In the genomic region with DNA sequence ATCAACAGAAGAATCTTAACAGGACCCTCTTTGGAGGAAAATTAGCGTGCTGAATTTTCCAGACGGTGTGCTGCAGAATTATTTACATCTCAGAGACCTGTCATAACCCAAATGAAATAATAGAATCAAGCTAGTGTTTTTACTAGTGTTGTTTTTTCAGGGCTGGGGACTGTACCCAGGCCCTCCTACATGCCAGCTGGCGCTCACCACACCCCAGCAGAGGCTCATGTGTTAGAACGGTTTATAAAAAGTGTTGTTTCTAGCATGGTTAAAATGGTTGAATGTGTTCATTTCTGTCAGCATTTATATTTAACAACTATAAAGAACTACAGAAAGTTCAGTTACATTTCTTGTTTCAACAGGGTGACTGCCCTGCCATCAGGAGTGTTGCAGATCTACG, we compare ENCODE assay signal across 24 mouse cellular contexts. TPM values are rescaled to one million over a fixed set of nuclear protein-coding genes. Genes with fewer than 3 reads are reported as not detected.
DNase-seq lines count a peak whose midpoint lies in the region; ATAC-seq and TF ChIP-seq lines count a peak whose summit lies in the region.
"Had no signal": no experiment of that assay in that cellular context is flagged by ENCODE, and none has a peak within 500 bp of the region (broad histone marks: within the 10 kb centered on the region; RNA-seq: fewer than 3 reads in every experiment).

No protein-coding gene starts in this region.

- peaks cover 2% of the 10 kb centered on the region; the same call in 1 of the 2 replicates for H3K4me1 ChIP-seq in heart, embryonic 10.5 days
- no peaks in the 10 kb centered on the region for H3K4me1 ChIP-seq in lung, postnatal 0 days (ENCODE audit: insufficient read depth, low read depth, low read length)
- H3K4me1 ChIP-seq: embryonic facial prominence, embryonic 10.5 days; forebrain, embryonic 13.5 days; intestine, embryonic 15.5 days; neural tube, embryonic 15.5 days had no signal

- peak; percentile 42 for DNase-seq in heart, adult 11 months
- no peak for DNase-seq in heart, embryonic 10.5 days (ENCODE audit: low spot score)
- DNase-seq in frontal cortex, postnatal 36 days (ENCODE audit: low spot score in 2 of 2): peak; percentile 68 to 83
- DNase-seq in left cerebral cortex, adult 2 months (ENCODE audit: extremely low spot score in 1 of 2, low spot score in 2 of 2): peak; percentile 50 to 66
- peak; percentile 71 to 85 for DNase-seq in right cerebral cortex, postnatal 36 days (ENCODE audit: low spot score in 2 of 2)
- DNase-seq in lung, postnatal 0 days (ENCODE audit: low spot score): no peak
- DNase-seq in lung, postnatal 4 days: no peak
- DNase-seq: adrenal gland, adult 2 months; cerebellum, adult 18-20 months; gastrocnemius, postnatal 14 days; liver; lung, adult 2 months; midbrain, embryonic 14.5 days; thymus, postnatal 14 days had no signal

- no peak for TF ChIP-seq EP300 in lung, postnatal 0 days (IDR thresholded peaks at IDR 0.05)

- H3K27ac ChIP-seq in heart, embryonic 10.5 days: no peak overlapping the region
- H3K27ac ChIP-seq in left cerebral cortex, adult 2 months: no peak overlapping the region
- no peak overlapping the region for H3K27ac ChIP-seq in lung, postnatal 0 days (ENCODE audit: low read length)
- H3K27ac ChIP-seq: embryonic facial prominence, embryonic 10.5 days; forebrain, embryonic 13.5 days; hindbrain, embryonic 14.5 days; intestine, embryonic 15.5 days; neural tube, embryonic 15.5 days had no signal

- peaks cover 88% of the 10 kb centered on the region for H3K36me3 ChIP-seq in heart, embryonic 10.5 days
- no peaks in the 10 kb centered on the region for H3K36me3 ChIP-seq in lung, postnatal 0 days (ENCODE audit: insufficient read depth, low read length)
- H3K36me3 ChIP-seq: intestine, embryonic 15.5 days; neural tube, embryonic 15.5 days had no signal

- intact Hi-C loops in left cerebral cortex, adult 2 months (cut with DNase I): no loop called here

- no peaks in the 10 kb centered on the region for H3K9me3 ChIP-seq in heart, embryonic 10.5 days
- no peaks in the 10 kb centered on the region for H3K9me3 ChIP-seq in lung, postnatal 0 days (ENCODE audit: low read length)
- H3K9me3 ChIP-seq: intestine, embryonic 15.5 days; neural tube, embryonic 15.5 days had no signal

- ATAC-seq in lung, postnatal 0 days: no peak
- ATAC-seq in CD4-positive, CD25-positive, alpha-beta regulatory T cell, adult 4 months: no peak
- ATAC-seq: forebrain, embryonic 13.5 days; intestine, embryonic 15.5 days had no signal

- no peak for TF ChIP-seq CTCF in left cerebral cortex, adult 2 months (IDR thresholded peaks at IDR 0.05)
- TF ChIP-seq CTCF in lung, postnatal 0 days (IDR thresholded peaks at IDR 0.05): no peak

- H3K4me3 ChIP-seq in heart, embryonic 10.5 days: no peak overlapping the region
- H3K4me3 ChIP-seq in left cerebral cortex, adult 2 months: no peak overlapping the region
- H3K4me3 ChIP-seq in lung, postnatal 0 days (ENCODE audit: low read depth, low read length): no peak overlapping the region
- H3K4me3 ChIP-seq: embryonic facial prominence, embryonic 10.5 days; forebrain, embryonic 13.5 days; heart, embryonic 12.5 days; intestine, embryonic 15.5 days; myocyte; neural tube, embryonic 15.5 days had no signal

- WGBS in heart, embryonic 10.5 days: 92% methylated on average over 5 of the region's 5 CpGs
- WGBS in lung, postnatal 0 days: 84% methylated on average over 5 of the region's 5 CpGs

- H3K4me2 ChIP-seq in lung, postnatal 0 days (replicated peaks; ENCODE audit: low read depth, low read length): no peak overlapping the region
- H3K4me2 ChIP-seq: forebrain, embryonic 13.5 days; heart, embryonic 12.5 days; hindbrain, embryonic 14.5 days; intestine, embryonic 15.5 days; neural tube, embryonic 15.5 days had no signal

- H3K9ac ChIP-seq in lung, postnatal 0 days (replicated peaks; ENCODE audit: low read depth): no peak overlapping the region
- H3K9ac ChIP-seq: forebrain, embryonic 13.5 days; heart, embryonic 12.5 days; hindbrain, embryonic 14.5 days; intestine, embryonic 15.5 days; neural tube, embryonic 15.5 days had no signal

- no peaks in the 10 kb centered on the region for H3K27me3 ChIP-seq in heart, embryonic 10.5 days (ENCODE audit: insufficient read depth, poor library complexity, severe bottlenecking)
- H3K27me3 ChIP-seq in lung, postnatal 0 days (replicated peaks; ENCODE audit: insufficient read depth, low read length): no peaks in the 10 kb centered on the region
- H3K27me3 ChIP-seq: CH12.LX; forebrain, embryonic 13.5 days; heart, embryonic 12.5 days; intestine, embryonic 15.5 days; neural tube, embryonic 15.5 days had no signal

RNA-seq across cellular contexts. Expression of gene Prtg, which starts 37.8 kb away (rescaled TPM):
- 7.6 and 11.1 TPM in 2 replicates for polyA plus RNA-seq in heart, embryonic 10.5 days (2016; fragmentation: Nextera tagmentation; extraction: Ambion mirVana)
- total RNA-seq in left cerebral cortex, adult 2 months (2021): 1 to 10 TPM; 1.5 to 1.8 TPM
- polyA plus RNA-seq in lung, postnatal 0 days (2015; fragmentation: Nextera tagmentation; extraction: Ambion mirVana): 0.04 and 0.10 TPM in 2 replicates
- under 1 TPM in 1 of 2 experiments, not detected in 1; 0.04 TPM for polyA plus RNA-seq in CD4-positive, CD25-positive, alpha-beta regulatory T cell, adult 4 months (2017; shearing (Covaris generic))
- total RNA-seq: CH12.LX; megakaryocyte progenitor cell, adult 5-6 weeks had no signal

Comparison
In these comparisons a context has a peak if more than half of its experiments do, and no peak if none do; other contexts are left out.
1. DNase-seq: peak in heart, adult 11 months (single experiment), frontal cortex, postnatal 36 days (2 of 2), left cerebral cortex, adult 2 months (2 of 2) and right cerebral cortex, postnatal 36 days (2 of 2); none in heart, embryonic 10.5 days (single experiment), lung, postnatal 0 days (single experiment) and lung, postnatal 4 days (0 of 2).